Mouse (Mus musculus): ENCODE data around the gene Zfp827. TPM values are rescaled to one million over a fixed set of nuclear protein-coding genes. Genes with fewer than 3 reads are reported as not detected.
A peak's percentile ranks its signal among the peaks of the same experiment; 100 is the strongest.

Zfp827 gene
- polyA plus RNA-seq, 1 experiment from 2014 or later: 2.9 TPM

- DNase-seq (ENCODE audit: low spot score): no peak
- Histone ChIP-seq H3K36me3 (ENCODE audit: control insufficient read depth, insufficient read depth, low read length) (no peaks in the 10 kb centered on the region), H3K4me2 (replicated peaks; ENCODE audit: low read depth) (no peak overlapping the region), H3K27ac (replicated peaks) (no peak overlapping the region), H3K4me3 (ENCODE audit: low read depth, low read length) (no peak overlapping the region), H3K9ac (ENCODE audit: low read length) (no peak overlapping the region), H3K4me1 (replicated peaks; ENCODE audit: control insufficient read depth, insufficient read depth) (no peaks in the 10 kb centered on the region; the same call in 1 of the 2 replicates), H3K27me3 (ENCODE audit: control insufficient read depth, insufficient read depth, low read length) (no peaks in the 10 kb centered on the region), H3K9me3 (ENCODE audit: control insufficient read depth, low read length) (no peaks in the 10 kb centered on the region)
- 62% methylated on average over 4 of the region's 4 CpGs for WGBS
- ATAC-seq (ENCODE audit: low FRiP score, low TSS enrichment): no peak
- no peak for TF ChIP-seq CTCF (IDR thresholded peaks at IDR 0.05; ENCODE audit: low read depth)
- TF ChIP-seq EP300 (optimal IDR thresholded peaks at IDR 0.05): no peak
Observed at GRCm38 (mm10) chr8:79081333-79081732, 53.1 kb downstream of the Zfp827 start.

GRCm38 (mm10) chr8:79081955-79082354 is 53.7 kb downstream of the Zfp827 start:
- no peak overlapping the region for H3K4me3 ChIP-seq (ENCODE audit: low read depth, low read length)
- DNase-seq (ENCODE audit: low spot score) (no peak), ATAC-seq (ENCODE audit: low FRiP score, low TSS enrichment) (no peak)
- TF ChIP-seq CTCF (IDR thresholded peaks at IDR 0.05; ENCODE audit: low read depth): no peak
- no peak for TF ChIP-seq EP300 (optimal IDR thresholded peaks at IDR 0.05)
- no peak overlapping the region for H3K27ac ChIP-seq (replicated peaks)
- H3K27me3 ChIP-seq (ENCODE audit: control insufficient read depth, insufficient read depth, low read length): no peaks in the 10 kb centered on the region
- no peaks in the 10 kb centered on the region; the same call in 1 of the 2 replicates for H3K4me1 ChIP-seq (replicated peaks; ENCODE audit: control insufficient read depth, insufficient read depth)
- no peaks in the 10 kb centered on the region for H3K36me3 ChIP-seq (ENCODE audit: control insufficient read depth, insufficient read depth, low read length)
- 74% methylated on average over 10 of the region's 10 CpGs for WGBS
- H3K9ac ChIP-seq (ENCODE audit: low read length): no peak overlapping the region
- no peaks in the 10 kb centered on the region for H3K9me3 ChIP-seq (ENCODE audit: control insufficient read depth, low read length)
- H3K4me2 ChIP-seq (replicated peaks; ENCODE audit: low read depth): no peak overlapping the region

GRCm38 (mm10) chr8:79083461-79084358 is 55.5 kb downstream of the Zfp827 start:
- Histone ChIP-seq H3K27me3 (ENCODE audit: control insufficient read depth, insufficient read depth, low read length) (no peaks in the 10 kb centered on the region), H3K9me3 (ENCODE audit: control insufficient read depth, low read length) (no peaks in the 10 kb centered on the region), H3K4me2 (replicated peaks; ENCODE audit: low read depth) (no peak overlapping the region), H3K4me1 (replicated peaks; ENCODE audit: control insufficient read depth, insufficient read depth) (no peaks in the 10 kb centered on the region; the same call in 1 of the 2 replicates), H3K27ac (replicated peaks) (0 out of 2 replicates have a peak overlapping the region, but pooled peaks have one; percentile 18), H3K36me3 (ENCODE audit: control insufficient read depth, insufficient read depth, low read length) (no peaks in the 10 kb centered on the region), H3K9ac (ENCODE audit: low read length) (no peak overlapping the region), H3K4me3 (ENCODE audit: low read depth, low read length) (no peak overlapping the region)
- TF ChIP-seq EP300 (optimal IDR thresholded peaks at IDR 0.05) (no peak), CTCF (IDR thresholded peaks at IDR 0.05; ENCODE audit: low read depth) (no peak)
- DNase-seq (ENCODE audit: low spot score) (no peak), ATAC-seq (ENCODE audit: low FRiP score, low TSS enrichment) (no peak)
- WGBS: 68% methylated on average over 18 of the region's 18 CpGs

- H3K4me1 ChIP-seq (replicated peaks; ENCODE audit: control insufficient read depth, insufficient read depth): no peaks in the 10 kb centered on the region; the same call in 1 of the 2 replicates
- ATAC-seq (ENCODE audit: low FRiP score, low TSS enrichment) (no peak), DNase-seq (ENCODE audit: low spot score) (no peak)
- no peaks in the 10 kb centered on the region for H3K36me3 ChIP-seq (ENCODE audit: control insufficient read depth, insufficient read depth, low read length)
- H3K27ac ChIP-seq (replicated peaks): no peak overlapping the region
- no peak overlapping the region for H3K9ac ChIP-seq (ENCODE audit: low read length)
- no peak overlapping the region for H3K4me3 ChIP-seq (ENCODE audit: low read depth, low read length)
- H3K4me2 ChIP-seq (replicated peaks; ENCODE audit: low read depth): no peak overlapping the region
- H3K27me3 ChIP-seq (ENCODE audit: control insufficient read depth, insufficient read depth, low read length): no peaks in the 10 kb centered on the region
- WGBS: 78% methylated on average over 3 of the region's 3 CpGs
- TF ChIP-seq CTCF (IDR thresholded peaks at IDR 0.05; ENCODE audit: low read depth): no peak
- no peak for TF ChIP-seq EP300 (optimal IDR thresholded peaks at IDR 0.05)
- H3K9me3 ChIP-seq (ENCODE audit: control insufficient read depth, low read length): no peaks in the 10 kb centered on the region
Observed at GRCm38 (mm10) chr8:79084359-79084820, 56.2 kb downstream of the Zfp827 start.

- DNase-seq (ENCODE audit: low spot score): no peak
Observed at GRCm38 (mm10) chr8:79094422-79094821, 66.2 kb downstream of the Zfp827 start.

GRCm38 (mm10) chr8:79095162-79095561 is 66.9 kb downstream of the Zfp827 start:
- H3K4me1 ChIP-seq (replicated peaks; ENCODE audit: control insufficient read depth, insufficient read depth): no peaks in the 10 kb centered on the region
- no peak for TF ChIP-seq EP300 (optimal IDR thresholded peaks at IDR 0.05)
- no peak overlapping the region for H3K4me2 ChIP-seq (replicated peaks; ENCODE audit: low read depth)
- no peaks in the 10 kb centered on the region for H3K9me3 ChIP-seq (ENCODE audit: control insufficient read depth, low read length)
- no peak overlapping the region for H3K27ac ChIP-seq (replicated peaks)
- WGBS: 89% methylated on average over 7 of the region's 7 CpGs
- H3K36me3 ChIP-seq (ENCODE audit: control insufficient read depth, insufficient read depth, low read length): 0 out of 2 replicates have a peak, but pooled peaks cover 3% of the 10 kb centered on the region
- H3K27me3 ChIP-seq (ENCODE audit: control insufficient read depth, insufficient read depth, low read length): no peaks in the 10 kb centered on the region
- no peak overlapping the region for H3K9ac ChIP-seq (ENCODE audit: low read length)
- DNase-seq (ENCODE audit: low spot score): no peak
- no peak for ATAC-seq (ENCODE audit: low FRiP score, low TSS enrichment)
- no peak overlapping the region for H3K4me3 ChIP-seq (ENCODE audit: low read depth, low read length)

More at GRCm38 (mm10) chr8:79094422-79094821, 66.2 kb downstream of the Zfp827 start:
- Histone ChIP-seq H3K4me2 (replicated peaks; ENCODE audit: low read depth) (no peak overlapping the region), H3K27ac (replicated peaks) (no peak overlapping the region), H3K27me3 (ENCODE audit: control insufficient read depth, insufficient read depth, low read length) (no peaks in the 10 kb centered on the region), H3K9me3 (ENCODE audit: control insufficient read depth, low read length) (no peaks in the 10 kb centered on the region), H3K4me3 (ENCODE audit: low read depth, low read length) (no peak overlapping the region), H3K9ac (ENCODE audit: low read length) (no peak overlapping the region), H3K4me1 (replicated peaks; ENCODE audit: control insufficient read depth, insufficient read depth) (no peaks in the 10 kb centered on the region), H3K36me3 (ENCODE audit: control insufficient read depth, insufficient read depth, low read length) (0 out of 2 replicates have a peak, but pooled peaks cover 3% of the 10 kb centered on the region)
- TF ChIP-seq EP300 (optimal IDR thresholded peaks at IDR 0.05): no peak
- 95% methylated on average over 4 of the region's 4 CpGs for WGBS
- no peak for ATAC-seq (ENCODE audit: low FRiP score, low TSS enrichment)
